Mouse (Mus musculus) lung, postnatal 0 days (tissue): Measurements from ENCODE around the gene Phgr1. TPM values are rescaled to one million over a fixed set of nuclear protein-coding genes. Genes with fewer than 3 reads are reported as not detected.

Experiments
- ATAC-seq: fragments of 200-750 bp; cut with Nextera tagmentation; 2 replicates; pipeline ENCODE4 v1.8.0; 2017; ENCODE audit warnings: moderate library complexity
- DNase-seq: peaks from one replicate; pipeline ENCODE4 v3.0.0-alpha.2; 2016; ENCODE audit warnings: low spot score
- H3K27ac ChIP-seq: fragments of 300-500 bp; sonication (generic); 2 replicates; pipeline ENCODE4 v1.5.1; 2014; ENCODE audit warnings: antibody characterized with exemption, mild to moderate bottlenecking, low read length, mixed read lengths
- H3K27me3 ChIP-seq: fragments of 300-500 bp; sonication (generic); replicated peaks from 2 replicates; pipeline ENCODE4 v1.6.1; 2014; ENCODE audit warnings: low read length, mixed read lengths; ENCODE audit not compliant: insufficient read depth
- H3K36me3 ChIP-seq: fragments of 300-500 bp; sonication (generic); 2 replicates; pipeline ENCODE4 v1.6.1; 2014; ENCODE audit warnings: low read length, mixed read lengths; ENCODE audit not compliant: insufficient read depth
- H3K4me1 ChIP-seq: fragments of 300-500 bp; sonication (generic); 2 replicates; pipeline ENCODE4 v1.6.1; 2014; ENCODE audit warnings: antibody characterized with exemption, low read depth, low read length, mixed read lengths; ENCODE audit not compliant: insufficient read depth
- H3K4me2 ChIP-seq: fragments of 300-500 bp; sonication (generic); replicated peaks from 2 replicates; pipeline ENCODE4 v1.6.1; 2014; ENCODE audit warnings: low read depth, mild to moderate bottlenecking, low read length, moderate library complexity, mixed read lengths
- H3K4me3 ChIP-seq: fragments of 300-500 bp; sonication (generic); 2 replicates; pipeline ENCODE4 v1.5.1; 2014; ENCODE audit warnings: low read depth, low read length
- H3K9ac ChIP-seq: fragments of 300-500 bp; sonication (generic); replicated peaks from 2 replicates; pipeline ENCODE4 v1.6.1; 2014; ENCODE audit warnings: low read depth, mild to moderate bottlenecking
- H3K9me3 ChIP-seq: fragments of 300-500 bp; sonication (generic); 2 replicates; pipeline ENCODE4 v1.6.1; 2016; ENCODE audit warnings: low read length, mixed read lengths
- CTCF ChIP-seq: IDR thresholded peaks from 2 replicates; pipeline ENCODE4 v1.5.1; 2016; ENCODE audit warnings: antibody characterized with exemption, mild to moderate bottlenecking
- EP300 ChIP-seq: IDR thresholded peaks from 2 replicates; pipeline ENCODE4 v1.6.1; 2016; ENCODE audit warnings: antibody characterized with exemption, mild to moderate bottlenecking, control low read depth
- WGBS: fragments of 180-500 bp; shearing (Covaris S2); extraction: QIAGEN DNeasy Blood & Tissue Kit; methylation state at CpG from one replicate; pipeline ENCODE4 v1.1.7; 2014; 5-methylcytosine and 5-hydroxymethylcytosine counted together
- polyA plus RNA-seq: library from polyadenylated mRNA; unstranded; fragments of >200 nt; fragmentation: Nextera tagmentation; extraction: Ambion mirVana; gene quantifications from 2 replicates; pipeline ENCODE4 v1.2.1, GENCODE M21; 2015

Phgr1 gene
- polyA plus RNA-seq, 1 experiment from 2014 or later, result 13.6 TPM

GRCm38 (mm10) chr2:118729194-118729593 lies 43.4 kb upstream of the Phgr1 start:
- DNase-seq (no peak), ATAC-seq (no peak)
- Histone ChIP-seq H3K36me3 (no peaks in the 10 kb centered on the region), H3K27me3 (no peaks in the 10 kb centered on the region), H3K4me3 (no peak overlapping the region), H3K9ac (no peak overlapping the region), H3K4me2 (no peak overlapping the region), H3K4me1 (peaks cover 12% of the 10 kb centered on the region; the same call in 1 of the 2 replicates), H3K9me3 (no peaks in the 10 kb centered on the region), H3K27ac (no peak overlapping the region)
- TF ChIP-seq EP300 (no peak), CTCF (no peak)
- WGBS, result 39% methylated on average over 4 of the region's 4 CpGs

GRCm38 (mm10) chr2:118729816-118730621 lies 42.5 kb upstream of the Phgr1 start:
- Histone ChIP-seq H3K4me2 (no peak overlapping the region), H3K27me3 (no peaks in the 10 kb centered on the region), H3K4me1 (peaks cover 12% of the 10 kb centered on the region; the same call in 1 of the 2 replicates), H3K9ac (no peak overlapping the region), H3K9me3 (no peaks in the 10 kb centered on the region), H3K27ac (no peak overlapping the region), H3K36me3 (no peaks in the 10 kb centered on the region), H3K4me3 (no peak overlapping the region)
- DNase-seq, result no peak
- WGBS, result 19% methylated on average over 8 of the region's 8 CpGs
- no peak for ATAC-seq
- TF ChIP-seq CTCF (no peak), EP300 (no peak)

GRCm38 (mm10) chr2:118730622-118730915 lies 42.0 kb upstream of the Phgr1 start:
- Histone ChIP-seq H3K4me1 (peaks cover 12% of the 10 kb centered on the region; the same call in 1 of the 2 replicates), H3K27ac (no peak overlapping the region), H3K9ac (no peak overlapping the region), H3K4me3 (no peak overlapping the region), H3K36me3 (no peaks in the 10 kb centered on the region), H3K9me3 (no peaks in the 10 kb centered on the region), H3K27me3 (no peaks in the 10 kb centered on the region), H3K4me2 (no peak overlapping the region)
- TF ChIP-seq EP300, result no peak
- peak; percentile 90 for TF ChIP-seq CTCF
- ATAC-seq (peak; percentile 37), DNase-seq (peak; percentile 61)
- 5% methylated on average over 3 of the region's 3 CpGs for WGBS

DNA sequence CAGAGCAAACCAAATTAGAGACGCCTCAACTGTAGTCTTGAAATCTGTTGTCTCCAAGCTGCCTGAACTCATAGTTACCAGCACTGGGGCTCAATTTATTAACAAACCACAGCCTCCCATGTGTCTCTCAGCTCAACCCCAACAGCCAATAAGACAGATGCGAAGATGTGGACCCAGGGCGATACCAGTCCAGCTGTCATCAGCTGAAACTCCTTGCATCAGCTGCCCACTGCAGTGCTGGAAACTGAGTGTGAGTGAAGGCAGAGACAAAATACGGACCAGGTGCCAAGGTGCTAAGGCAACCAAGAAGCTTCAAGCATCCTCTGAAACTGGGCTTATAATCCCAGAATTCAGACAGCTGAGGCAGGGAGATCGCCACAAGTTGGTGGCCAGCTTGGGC lies 40.6 kb upstream of the Phgr1 start:
- 76% methylated on average over 5 of the region's 5 CpGs for WGBS
- H3K4me1 ChIP-seq, result peaks cover 12% of the 10 kb centered on the region; the same call in 1 of the 2 replicates
- H3K27ac ChIP-seq, result no peak overlapping the region
- H3K9ac ChIP-seq, result no peak overlapping the region
- no peak for TF ChIP-seq CTCF
- TF ChIP-seq EP300, result no peak
- H3K4me3 ChIP-seq, result no peak overlapping the region
- ATAC-seq, result no peak
- H3K9me3 ChIP-seq, result no peaks in the 10 kb centered on the region
- no peak overlapping the region for H3K4me2 ChIP-seq
- no peaks in the 10 kb centered on the region for H3K27me3 ChIP-seq
- no peaks in the 10 kb centered on the region for H3K36me3 ChIP-seq
- DNase-seq, result no peak

DNA sequence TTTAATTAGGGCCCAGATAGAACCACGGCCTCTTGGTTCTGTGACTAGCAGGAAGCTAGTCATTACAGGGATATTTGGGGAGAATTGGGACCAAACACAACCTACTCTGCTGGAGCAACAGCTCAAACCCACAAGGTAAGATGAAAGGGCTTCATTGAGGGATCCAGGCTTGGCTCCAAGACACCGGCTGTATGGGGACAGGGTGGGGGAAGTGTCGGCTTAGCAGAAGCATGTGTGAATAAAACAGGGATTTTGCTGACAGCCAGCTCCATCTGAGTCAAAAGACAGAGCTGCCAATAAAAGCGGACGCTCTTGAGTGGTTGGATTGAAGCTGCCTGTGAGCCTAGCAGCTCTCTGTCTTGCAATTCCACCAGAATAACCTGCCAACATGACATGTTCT lies 39.2 kb upstream of the Phgr1 start:
- Histone ChIP-seq H3K36me3 (no peaks in the 10 kb centered on the region), H3K4me2 (no peak overlapping the region), H3K9ac (no peak overlapping the region), H3K27ac (no peak overlapping the region), H3K9me3 (no peaks in the 10 kb centered on the region), H3K4me3 (no peak overlapping the region), H3K4me1 (peaks cover 4% of the 10 kb centered on the region; the same call in 1 of the 2 replicates), H3K27me3 (no peaks in the 10 kb centered on the region)
- no peak for ATAC-seq
- 59% methylated on average over 5 of the region's 5 CpGs for WGBS
- TF ChIP-seq CTCF (no peak), EP300 (no peak)
- no peak for DNase-seq

GRCm38 (mm10) chr2:118740341-118740740 lies 32.2 kb upstream of the Phgr1 start:
- Histone ChIP-seq H3K4me2 (no peak overlapping the region), H3K27ac (no peak overlapping the region), H3K4me1 (peaks cover 8% of the 10 kb centered on the region; the same call in 1 of the 2 replicates), H3K27me3 (no peaks in the 10 kb centered on the region), H3K4me3 (no peak overlapping the region), H3K36me3 (no peaks in the 10 kb centered on the region), H3K9ac (no peak overlapping the region), H3K9me3 (no peaks in the 10 kb centered on the region)
- DNase-seq (no peak), ATAC-seq (no peak)
- TF ChIP-seq CTCF (no peak), EP300 (no peak)
- WGBS, result 45% methylated on average over 3 of the region's 3 CpGs
